Mouse (Mus musculus) cerebellum, postnatal 25 days (tissue): ENCODE data around the gene Acvr1b.
A peak's percentile ranks its signal among the peaks of the same experiment; 100 is the strongest.

Source experiments
- DNase-seq, 2 experiments: peaks; one replicate each; pipeline ENCODE4 v3.0.0; 2021; ENCODE audit warnings: mixed read lengths in 2 of 2

The Acvr1b gene

DNA sequence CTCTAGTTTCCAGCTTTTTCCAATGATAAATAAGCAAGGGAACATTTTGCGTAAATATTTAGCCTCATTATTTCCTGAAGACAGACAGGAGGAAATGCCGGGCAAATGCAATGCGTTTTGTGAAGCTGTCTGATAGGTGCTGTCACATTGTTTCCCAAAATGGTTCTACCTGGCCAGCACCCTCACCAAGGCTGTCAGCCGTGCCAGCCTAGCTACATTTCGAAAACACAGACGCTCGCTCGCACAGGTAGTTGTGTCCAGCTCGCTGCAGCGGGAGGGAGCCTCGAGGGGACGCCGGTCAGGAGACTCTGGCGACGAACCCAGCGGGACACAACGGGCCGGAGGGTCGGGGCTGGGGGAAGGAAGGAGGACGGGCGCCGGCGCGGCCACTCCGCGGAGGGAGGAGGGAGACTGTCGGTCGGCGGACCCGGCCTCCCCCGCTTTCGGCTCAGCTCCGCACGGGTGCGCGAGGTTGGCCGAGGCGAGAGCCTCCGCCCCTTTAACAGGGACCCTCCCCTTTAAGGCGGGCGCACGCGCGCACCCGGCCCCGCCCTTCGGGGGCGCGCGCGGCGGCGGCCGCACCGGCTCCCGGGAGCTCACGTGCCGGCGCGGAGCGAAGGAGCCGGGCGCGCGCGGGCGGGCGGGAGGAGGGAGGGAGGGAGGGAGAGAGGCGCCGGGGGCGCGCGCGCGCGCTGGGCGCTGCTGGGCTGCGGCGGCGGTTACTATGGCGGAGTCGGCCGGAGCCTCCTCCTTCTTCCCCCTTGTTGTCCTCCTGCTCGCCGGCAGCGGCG, at the start of gene Acvr1b:
Gene Acvr1b, plus strand, starts transcription at position 647 of the 791 bp plus-strand sequence.
- DNase-seq = peak; percentile 94 to 95

- DNase-seq = no peak
Observed at GRCm38 (mm10) chr15:101125561-101125960, 48.3 kb upstream of the Acvr1b start.

DNA sequence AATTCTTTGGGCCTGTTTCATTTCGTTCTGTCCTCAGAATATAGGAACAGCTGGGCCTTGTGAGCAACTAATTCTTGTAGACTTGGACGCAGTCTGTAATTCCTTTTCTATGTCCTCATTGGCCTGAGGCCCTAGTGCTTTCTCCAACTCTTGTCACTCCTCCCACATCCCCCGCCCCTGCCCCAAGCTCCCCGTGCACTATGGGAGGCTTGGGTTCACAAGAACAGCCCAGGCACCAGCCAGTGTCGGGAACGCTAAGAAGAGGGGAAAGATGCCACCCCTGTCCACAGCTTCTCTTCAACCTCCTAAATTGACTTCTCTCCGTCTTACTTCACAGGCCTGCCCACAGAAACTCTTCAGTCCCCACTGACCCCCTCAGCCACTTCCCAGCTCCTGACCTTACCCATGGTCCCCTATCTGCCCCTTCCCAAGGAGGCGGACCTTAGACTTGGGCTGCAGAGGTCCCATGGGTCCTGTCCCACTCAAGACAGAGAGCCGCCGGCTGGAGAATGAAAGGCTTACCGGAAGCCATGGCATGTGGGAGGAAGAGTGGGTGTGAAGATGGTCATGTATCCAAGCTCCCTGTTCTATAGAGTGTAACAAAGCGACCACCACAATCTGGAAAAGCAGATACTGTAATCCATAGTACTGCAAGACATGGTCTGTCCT, 46.9 kb upstream of the Acvr1b start:
- no peak for DNase-seq

DNA sequence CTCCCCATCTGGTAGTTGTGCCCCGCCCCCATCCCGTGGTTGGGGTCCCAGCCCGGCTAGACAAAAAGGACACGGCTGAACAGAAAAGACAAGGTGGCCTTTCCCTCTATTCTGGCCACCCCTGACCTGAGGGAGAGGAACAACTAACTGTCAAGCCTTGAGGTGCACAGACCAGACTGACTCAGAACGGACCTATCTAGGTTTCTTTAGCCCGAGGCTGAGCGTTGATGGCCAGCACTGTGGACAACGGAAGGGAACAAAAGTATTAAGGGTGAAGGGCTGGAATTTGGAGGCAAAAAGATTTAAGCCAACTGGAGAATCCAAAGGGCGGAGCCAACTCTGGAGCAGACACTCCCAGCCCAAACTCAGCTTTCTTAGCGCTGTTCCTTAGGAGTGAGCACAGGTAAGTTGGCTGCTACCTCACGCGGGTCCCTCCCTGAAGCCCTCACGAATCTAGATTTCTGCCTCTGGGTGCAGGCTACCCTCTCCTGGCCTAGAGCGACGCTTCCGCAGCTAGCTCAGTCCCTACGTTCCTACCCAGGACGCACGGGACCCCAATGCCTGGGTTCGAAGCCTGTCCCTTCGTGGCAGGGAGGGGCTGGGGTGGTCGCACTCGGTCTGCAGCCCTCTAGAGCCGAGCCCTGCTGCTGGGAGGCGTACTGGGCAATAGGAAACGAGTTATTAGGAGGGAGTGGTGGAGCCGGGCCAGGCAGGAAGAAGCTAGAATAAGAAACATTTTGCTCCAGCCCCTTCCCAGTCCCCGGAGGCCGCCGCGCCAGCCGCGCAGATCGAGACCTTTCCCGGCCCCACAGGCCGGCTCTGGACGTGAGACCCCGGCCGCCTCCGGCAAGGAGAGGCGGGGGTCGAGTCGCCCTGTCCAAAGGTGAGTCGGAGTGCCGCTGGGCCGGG, 45.4 kb upstream of the Acvr1b start, which contains the start of gene Acvrl1:
Gene Acvrl1, plus strand, starts transcription at position 342 of the 909 bp plus-strand sequence.
- DNase-seq = no peak

GRCm38 (mm10) chr15:101129412-101129811, 44.5 kb upstream of the Acvr1b start:
- DNase-seq = no peak

GRCm38 (mm10) chr15:101131498-101131897, 42.4 kb upstream of the Acvr1b start:
- DNase-seq = no peak

DNA sequence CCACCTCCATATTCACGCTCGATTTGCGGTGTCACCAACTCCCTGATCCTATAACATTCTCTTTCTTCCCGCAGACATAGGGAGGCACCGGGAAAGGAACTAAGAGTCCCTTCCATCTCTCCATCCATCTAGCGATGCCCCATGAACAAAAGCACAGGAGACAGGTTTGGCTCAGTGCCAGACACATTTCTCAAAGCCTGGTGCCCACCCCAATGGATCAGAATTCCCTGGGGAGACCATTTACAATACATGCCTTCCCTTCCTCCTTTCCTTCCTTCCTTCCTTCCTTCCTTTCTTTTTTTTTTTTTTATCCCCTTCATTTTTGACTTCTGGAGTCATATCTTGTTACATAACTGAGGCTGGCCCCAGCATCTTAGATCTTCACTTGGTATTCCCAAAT, 41.8 kb upstream of the Acvr1b start:
- DNase-seq = no peak

- DNase-seq = no peak
Observed at GRCm38 (mm10) chr15:101132761-101133160, 41.1 kb upstream of the Acvr1b start.

DNA sequence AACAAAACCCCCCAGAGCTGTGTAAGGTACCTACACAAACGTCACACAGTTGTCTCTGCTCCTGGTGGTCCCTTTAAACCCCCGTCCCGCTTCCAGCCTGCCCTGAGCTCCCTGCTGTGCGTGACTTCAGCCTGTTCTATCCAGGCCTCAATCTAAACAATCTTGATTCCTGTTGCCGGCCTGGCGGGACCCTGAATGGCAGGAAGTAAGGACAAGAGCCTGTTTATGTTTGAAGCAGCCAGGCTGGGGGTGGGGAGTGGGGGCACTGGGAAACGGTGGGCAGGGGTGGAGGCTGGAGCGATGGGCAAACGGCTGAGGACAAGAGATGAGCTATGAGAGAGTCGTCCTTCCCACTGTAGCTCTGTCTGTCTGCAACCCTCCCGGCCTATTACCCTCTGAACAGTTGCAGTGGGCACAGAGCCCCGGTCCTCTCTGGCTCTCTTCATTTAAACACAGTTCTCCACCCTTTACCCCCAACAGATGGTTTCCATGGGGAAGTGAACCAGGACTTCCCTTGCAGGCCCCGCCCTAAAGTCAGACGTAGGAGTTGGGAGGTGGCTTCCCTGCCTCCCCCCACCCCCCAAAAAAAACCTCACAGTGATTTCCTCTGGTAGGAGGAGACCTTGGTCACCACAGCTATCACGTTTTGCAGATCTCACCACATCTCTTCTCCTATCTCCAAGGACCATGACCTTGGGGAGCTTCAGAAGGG, 39.7 kb upstream of the Acvr1b start:
- DNase-seq = no peak

DNA sequence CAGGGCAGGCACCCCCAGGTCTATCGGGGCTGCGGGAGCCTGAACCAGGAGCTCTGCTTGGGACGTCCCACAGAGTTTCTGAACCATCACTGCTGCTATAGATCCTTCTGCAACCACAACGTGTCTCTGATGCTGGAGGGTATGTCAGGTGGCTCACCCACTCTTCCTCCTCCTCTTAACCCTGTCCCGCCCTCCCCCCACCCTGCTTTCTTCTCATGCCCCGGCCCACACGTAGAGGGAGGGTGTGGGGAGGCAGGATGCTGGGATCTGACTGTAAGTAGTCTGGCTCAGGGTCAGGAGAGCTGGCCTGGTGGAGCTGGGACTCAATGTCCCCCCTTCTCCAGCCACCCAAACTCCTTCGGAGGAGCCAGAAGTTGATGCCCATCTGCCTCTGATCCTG, 38.5 kb upstream of the Acvr1b start:
- DNase-seq = no peak

GRCm38 (mm10) chr15:101137455-101137854, 36.4 kb upstream of the Acvr1b start:
- DNase-seq = no peak

DNA sequence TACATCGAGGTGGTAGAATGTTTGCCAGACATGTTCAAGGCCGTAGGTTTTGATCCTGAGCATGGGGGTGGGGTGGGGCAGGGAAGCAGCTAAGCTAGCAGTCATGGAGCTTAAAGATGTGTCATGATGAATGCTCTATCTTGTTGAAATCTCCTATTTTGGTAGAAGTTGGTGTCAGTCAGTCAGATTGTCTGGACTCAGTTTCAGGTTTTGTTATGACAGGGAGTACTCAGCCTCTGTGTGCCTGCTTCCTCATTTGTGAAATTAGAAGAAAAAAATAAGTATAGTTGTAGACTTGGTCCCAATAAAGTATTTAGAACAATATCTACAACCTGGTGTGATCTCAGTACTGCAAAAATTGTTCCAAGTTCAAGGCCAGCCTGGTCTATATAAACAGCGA, 35.2 kb upstream of the Acvr1b start:
- no peak for DNase-seq

GRCm38 (mm10) chr15:101139885-101140284, 34.0 kb upstream of the Acvr1b start:
- DNase-seq = no peak

GRCm38 (mm10) chr15:101140587-101140986, 33.3 kb upstream of the Acvr1b start:
- DNase-seq = no peak

GRCm38 (mm10) chr15:101141061-101141541, 32.8 kb upstream of the Acvr1b start:
- peak in 1 of 2 experiments; percentile 30 for DNase-seq

DNA sequence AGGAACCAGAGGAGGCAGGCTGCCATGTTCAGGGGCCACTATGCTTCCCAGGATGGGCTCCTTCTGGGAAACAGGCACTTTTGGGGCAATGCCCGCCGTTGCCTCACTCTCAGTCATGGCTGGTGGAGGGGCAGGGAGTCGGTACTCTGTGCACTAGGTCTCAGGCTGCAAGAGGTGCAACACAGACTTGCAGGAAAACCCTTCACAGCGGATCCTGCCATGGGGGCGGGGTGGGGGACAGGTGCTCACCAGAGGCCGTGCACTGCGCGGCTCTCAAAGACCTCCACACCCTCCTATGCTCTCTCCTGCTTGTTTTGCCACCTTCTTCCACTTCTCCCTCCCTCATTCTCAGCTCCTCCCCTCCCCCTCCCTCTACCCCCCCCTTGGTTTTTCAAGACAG, 31.2 kb upstream of the Acvr1b start:
- DNase-seq = no peak

GRCm38 (mm10) chr15:101143494-101143893, 30.4 kb upstream of the Acvr1b start:
- DNase-seq = peak in 1 of 2 experiments; percentile 33

DNA sequence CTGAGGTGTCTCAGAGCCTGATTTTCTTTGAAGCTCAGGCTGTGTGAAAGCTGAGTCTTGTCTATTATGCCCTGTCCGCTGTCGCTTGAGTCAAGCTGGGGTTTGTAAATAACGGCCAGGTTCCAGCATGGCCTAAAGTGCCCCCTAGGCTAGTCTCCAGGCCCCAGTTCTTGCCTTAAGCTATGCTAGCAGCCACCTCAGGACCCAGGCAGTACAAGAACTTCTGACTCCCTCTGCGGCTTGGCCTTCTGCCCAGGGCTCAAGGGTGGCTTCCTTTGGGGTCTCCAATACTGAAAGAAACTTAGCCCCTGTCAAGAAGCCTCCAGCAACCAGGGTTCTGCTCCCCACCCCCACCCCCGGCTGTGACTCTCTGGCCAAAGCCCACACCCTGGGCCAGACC, 29.7 kb upstream of the Acvr1b start:
- DNase-seq = no peak

- no peak for DNase-seq
Observed at GRCm38 (mm10) chr15:101144779-101145178, 29.1 kb upstream of the Acvr1b start.

- peak; percentile 93 to 96 for DNase-seq
Observed at GRCm38 (mm10) chr15:101145424-101146099, 28.3 kb upstream of the Acvr1b start.

DNA sequence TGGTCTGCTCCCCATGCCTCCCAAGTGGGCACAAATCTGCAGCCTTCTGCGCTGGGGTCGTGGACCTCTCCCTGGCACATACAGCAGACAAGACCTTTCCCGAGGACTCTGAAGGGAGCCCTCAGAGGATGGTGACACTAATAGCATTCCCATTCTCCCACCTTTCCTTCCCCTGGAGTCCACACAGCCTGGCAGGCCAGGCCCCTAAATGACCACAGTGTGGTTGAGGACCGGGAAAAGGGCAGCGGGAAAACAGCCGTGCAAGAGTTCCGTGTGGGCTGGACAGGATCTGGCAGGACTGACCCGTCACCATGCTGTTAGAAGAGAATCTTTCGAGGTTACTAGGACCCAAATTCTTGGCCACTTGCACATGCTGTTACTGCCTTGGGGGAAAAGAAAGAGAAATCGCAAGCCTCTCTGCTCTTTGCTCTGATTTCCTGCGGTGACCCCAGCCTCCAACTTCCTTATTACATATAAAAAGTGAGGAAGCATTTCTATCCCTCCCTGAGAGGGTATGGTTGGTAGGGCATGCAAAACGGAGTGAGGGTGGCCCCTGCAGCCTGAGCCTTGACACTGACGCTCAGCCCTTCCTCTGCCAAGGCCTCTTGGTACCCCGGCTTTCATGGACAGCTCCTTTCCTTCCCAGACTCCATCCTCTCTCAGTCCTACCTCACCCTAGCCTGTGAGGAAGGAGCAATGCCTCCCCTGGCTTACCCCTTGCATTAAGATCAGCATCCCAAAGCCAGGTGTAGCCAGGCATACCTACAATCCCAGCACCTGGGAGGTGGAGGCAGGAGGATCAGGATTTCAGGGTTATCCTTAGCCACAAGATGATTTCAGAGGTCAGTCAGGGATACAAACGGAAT, 27.5 kb upstream of the Acvr1b start:
- no peak for DNase-seq
